Mouse (Mus musculus) c-Kit-positive CD71-positive TER-119-positive erythroid progenitor cells, embryonic 14.5 days (primary cell): ENCODE measurements around the gene Unc13b.
"Not testable (repeated sequence)": the region's sequence is repeated elsewhere in the genome, so short reads cannot be mapped to it uniquely, and the experiment has no call there.

Experiments
- DNase-seq: peaks from one replicate; pipeline ENCODE4 v3.0.0-alpha.2; 2013; ENCODE audit warnings: low spot score

Gene Unc13b

DNA sequence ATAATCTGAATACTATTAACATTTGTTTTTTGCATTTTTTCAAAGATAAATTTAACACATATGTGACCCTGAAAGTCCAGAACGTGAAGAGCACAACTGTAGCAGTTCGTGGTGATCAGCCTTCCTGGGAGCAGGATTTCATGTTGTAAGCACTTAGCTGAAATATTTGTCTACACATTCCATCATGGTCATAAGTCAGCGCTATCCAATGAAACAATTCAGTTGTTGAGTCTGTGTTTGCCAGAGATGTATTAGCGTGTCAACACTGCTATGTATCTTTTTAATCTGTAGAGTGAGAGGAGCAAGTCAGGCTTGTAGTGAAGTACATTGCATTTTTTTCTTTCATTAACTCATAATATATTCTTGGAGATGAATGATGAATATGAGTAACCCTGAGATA, 32.4 kb downstream of the Unc13b start:
- DNase-seq, result no peak

DNA sequence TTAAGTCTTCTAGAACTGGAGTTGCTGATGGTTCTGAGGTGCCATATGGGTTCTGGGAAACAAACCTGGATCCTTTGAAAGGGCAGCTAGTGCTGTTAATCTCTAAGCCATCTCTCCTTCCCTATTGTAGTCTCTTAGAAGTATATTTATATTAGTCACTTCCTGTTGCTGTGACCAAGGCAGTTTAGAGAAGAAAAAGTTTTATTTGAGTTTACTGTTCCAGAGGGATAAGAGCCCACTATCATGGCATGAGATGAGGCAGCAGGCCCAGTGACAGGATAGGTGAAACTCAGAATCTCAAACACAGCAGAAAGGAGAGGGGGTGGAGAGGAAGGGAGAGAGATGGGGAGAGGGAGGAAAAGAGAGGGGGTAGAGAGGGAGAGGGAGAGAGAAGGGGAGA, 54.7 kb downstream of the Unc13b start:
- DNase-seq, result no peak

DNA sequence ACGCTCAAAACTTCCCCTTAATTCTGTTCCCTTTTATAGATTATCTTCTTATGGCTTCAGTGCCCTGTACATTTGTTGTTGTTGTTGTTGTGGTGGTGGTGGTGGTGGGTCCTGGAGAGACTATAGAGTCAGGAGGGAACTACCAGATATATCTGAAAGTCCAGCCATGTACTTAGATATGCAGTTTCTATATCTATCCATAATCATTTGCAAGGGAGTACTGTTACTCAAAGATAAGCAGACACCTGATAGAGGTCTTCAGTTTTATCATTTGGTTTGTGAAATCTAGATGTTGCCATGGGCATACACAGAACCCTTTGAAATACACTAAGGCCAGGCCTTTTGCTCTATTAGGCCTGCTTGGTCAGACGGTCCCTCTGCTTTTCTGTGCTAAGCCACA, 55.8 kb downstream of the Unc13b start:
- no peak for DNase-seq

GRCm38 (mm10) chr4:43114946-43115345, 56.2 kb downstream of the Unc13b start:
- DNase-seq, result peak; percentile 34

DNA sequence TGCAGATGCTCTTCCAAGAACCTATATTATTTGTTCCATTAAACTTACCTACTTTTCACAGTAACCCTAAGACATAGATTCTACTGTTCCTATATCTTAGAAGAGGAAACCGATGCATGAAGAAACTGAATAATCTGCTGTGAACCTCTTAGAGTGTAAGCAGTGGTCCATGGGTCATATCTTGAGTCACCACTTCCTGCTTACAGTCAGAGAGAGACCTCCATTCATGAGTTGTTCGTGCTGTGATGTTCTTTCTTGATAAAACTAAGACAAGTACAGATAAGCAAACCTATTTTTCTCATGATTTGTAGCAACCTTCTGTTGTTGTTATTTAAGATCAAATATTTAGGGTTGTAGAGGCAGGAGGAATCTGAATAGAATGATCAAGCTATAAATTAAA, 57.5 kb downstream of the Unc13b start:
- DNase-seq, result no peak

GRCm38 (mm10) chr4:43129750-43130149, 71.0 kb downstream of the Unc13b start:
- DNase-seq, result no peak

GRCm38 (mm10) chr4:43142610-43143009, 83.9 kb downstream of the Unc13b start:
- DNase-seq, result no peak

DNA sequence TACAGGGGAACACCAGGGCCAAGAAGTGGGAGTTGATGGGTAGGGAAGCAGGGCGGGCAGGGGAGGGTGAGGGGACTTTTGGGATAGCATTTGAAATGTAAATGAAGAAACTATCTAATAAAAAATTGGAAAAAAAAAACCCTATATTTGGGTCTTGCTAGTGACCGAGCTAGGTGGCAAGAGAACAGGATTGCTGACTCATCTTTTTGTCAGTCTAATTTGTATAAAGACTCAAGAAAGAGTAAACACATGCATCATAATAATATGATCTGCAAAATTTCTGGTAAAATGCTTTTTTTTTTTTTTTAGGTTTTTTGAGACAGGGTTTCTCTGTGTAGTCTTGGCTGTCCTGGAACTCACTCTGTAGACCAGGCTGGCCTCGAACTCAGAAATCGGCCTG, 93.7 kb downstream of the Unc13b start:
- not testable (repeated sequence) for DNase-seq

DNA sequence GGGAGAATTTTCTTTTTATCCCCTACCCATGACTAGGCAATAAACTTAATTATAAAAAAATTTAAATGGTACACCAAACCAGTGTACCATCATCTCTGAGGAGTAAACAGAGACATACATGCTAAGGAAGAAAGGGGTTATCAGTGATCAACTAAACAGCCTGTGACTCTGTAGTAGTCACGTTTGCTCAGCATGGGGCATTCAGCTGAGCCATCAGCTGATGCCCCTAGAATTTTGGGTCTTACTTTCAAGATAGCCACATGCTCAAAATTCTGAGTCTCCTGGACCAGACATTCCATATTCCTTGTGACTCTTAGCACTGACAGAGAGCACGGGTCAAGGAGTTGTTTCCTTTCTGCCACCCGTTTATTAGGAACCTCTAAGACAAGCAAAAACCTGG, 101.3 kb downstream of the Unc13b start:
- DNase-seq, result no peak

GRCm38 (mm10) chr4:43161124-43161657, 102.4 kb downstream of the Unc13b start:
- DNase-seq, result no peak

DNA sequence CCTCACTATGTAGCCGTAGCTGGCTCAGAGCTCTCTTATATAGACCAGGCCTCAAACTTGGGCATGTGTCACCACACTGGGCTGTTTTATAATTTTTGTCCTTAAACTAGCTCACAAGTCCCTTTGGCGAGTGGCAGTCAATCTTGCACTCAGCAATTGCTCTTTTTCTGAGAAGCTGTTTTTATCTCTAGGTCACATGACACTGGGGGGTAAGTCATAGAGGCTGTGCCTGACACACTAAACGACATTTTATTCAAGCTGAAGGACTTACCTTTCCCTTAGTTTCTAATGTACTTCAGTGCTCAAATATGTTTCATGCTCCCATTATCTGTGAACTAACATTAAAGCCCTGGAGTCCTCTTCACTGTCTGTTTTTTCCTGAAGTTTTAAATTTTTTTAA, 104.5 kb downstream of the Unc13b start:
- DNase-seq, result peak; percentile 7

DNA sequence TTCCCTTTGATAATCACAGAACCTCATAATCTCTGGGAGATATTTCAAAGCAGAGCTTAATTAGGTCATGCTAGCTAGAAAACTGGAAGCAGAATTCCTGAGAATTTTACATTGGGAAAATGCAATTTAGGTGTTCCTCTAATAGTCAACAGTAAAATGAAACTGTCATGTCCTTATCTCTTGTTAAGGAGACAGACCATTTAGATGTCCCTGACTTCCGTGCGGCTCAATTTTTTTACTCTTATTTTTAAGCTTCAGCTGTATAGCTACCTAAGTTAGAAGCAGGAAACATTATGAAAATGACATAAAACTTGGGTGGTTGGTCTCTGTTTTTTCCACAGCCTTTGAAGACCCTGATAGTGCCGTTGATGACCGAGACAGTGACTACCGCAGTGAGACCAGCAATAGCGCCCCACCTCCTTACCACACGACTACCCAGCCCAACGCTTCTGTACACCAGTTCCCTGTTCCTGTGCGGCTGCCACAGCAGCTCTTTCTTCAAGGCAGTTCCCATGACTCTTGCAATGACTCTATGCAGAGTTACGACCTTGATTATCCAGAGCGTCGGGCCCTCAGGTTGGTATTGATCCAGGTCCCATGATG, 106.8 kb downstream of the Unc13b start:
- DNase-seq, result no peak

DNA sequence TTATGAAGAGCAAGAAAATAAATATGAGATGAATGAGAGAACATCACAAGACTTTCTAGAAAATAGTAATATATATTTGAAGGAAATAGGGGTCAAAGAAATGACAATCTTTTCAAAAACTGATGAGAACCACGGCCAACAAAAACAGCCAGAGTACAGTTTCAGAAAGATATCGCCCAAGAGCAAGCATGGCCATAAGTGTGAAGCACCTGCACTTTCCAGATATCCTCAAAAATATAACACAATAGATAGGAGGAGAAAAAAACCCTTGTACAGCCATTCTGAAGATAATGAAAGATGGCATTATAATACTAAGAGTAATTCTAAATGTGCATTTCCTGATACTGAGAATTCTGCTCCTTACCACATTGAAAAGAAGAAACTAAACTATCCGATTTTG, 111.3 kb downstream of the Unc13b start:
- no peak for DNase-seq

DNA sequence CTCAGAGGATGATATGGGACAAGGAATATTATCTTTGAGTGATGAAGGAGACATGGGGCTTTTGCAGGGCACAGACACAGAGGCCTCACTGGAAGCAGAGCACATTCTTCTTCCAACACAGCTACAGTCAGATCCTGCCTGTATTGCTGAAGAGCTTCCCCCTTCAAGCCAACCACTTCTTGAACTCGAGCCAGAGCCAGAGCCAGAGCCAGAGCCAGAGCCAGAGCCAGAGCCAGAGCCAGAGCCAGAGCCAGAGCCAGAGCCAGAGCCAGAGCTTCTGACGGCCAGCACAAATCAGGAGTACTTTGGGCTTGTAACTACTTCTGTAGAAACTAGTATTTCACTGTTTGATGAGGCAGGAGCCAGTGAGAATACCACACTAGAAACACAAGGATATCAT, 118.4 kb downstream of the Unc13b start:
- no peak for DNase-seq

DNA sequence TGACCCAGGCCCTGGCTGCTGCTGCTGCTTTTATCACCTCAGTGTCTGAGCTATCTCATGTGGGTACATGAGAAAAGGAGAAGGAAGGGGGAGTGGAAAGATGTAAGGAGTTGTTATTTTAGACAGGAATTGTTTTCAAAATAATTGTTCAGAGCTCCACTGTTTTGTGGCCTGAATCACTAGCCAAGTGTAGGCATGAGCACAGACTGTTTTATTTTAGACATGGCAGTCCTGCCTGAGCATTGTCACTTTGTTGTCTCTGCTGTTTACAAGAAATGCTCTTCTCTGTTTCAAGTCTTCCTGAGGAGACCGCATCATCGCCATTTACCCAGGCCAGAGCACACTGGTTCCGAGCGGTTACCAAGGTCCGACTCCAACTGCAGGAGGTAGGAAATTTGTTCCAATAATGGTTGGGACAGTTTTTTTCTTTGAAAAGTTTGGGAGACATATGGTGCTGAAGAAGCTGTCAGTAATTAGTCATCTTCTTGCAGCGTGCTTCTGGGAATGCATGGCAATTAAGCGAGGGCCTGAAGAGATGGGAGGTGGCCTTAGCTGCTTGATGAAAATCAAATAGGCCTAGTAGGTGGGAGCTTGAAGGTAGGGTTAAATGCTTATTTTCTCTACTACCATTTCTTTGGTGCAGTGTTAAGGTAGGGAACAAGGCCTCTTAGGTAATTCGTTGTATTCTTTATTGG, 123.9 kb downstream of the Unc13b start:
- DNase-seq, result no peak

DNA sequence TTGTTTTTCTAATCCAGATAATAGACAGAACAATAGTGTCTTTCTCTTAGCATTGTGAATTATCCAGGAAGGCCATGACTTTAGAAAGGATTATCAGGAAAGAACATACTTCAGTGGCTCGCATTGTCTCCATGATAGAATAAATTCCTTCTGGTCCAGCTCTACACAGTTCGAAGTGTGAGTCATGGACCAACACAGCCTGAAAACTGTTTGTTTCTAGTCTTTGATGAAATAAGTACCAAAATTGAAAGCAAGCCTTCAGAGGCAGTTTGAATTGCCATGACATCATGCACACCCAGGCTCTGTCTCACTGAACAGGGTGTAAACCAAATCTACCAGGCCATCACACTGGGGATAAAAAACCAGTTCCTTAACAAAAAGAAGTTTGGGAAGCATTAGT, 128.7 kb downstream of the Unc13b start:
- no peak for DNase-seq

GRCm38 (mm10) chr4:43189381-43189780, 130.6 kb downstream of the Unc13b start:
- no peak for DNase-seq

- no peak for DNase-seq
Measured at GRCm38 (mm10) chr4:43204946-43205345, 146.2 kb downstream of the Unc13b start.

GRCm38 (mm10) chr4:43205571-43205970, 146.8 kb downstream of the Unc13b start:
- no peak for DNase-seq

- no peak for DNase-seq
Measured at GRCm38 (mm10) chr4:43206989-43207388, 148.2 kb downstream of the Unc13b start.

GRCm38 (mm10) chr4:43209081-43209579, 150.4 kb downstream of the Unc13b start:
- DNase-seq, result no peak

GRCm38 (mm10) chr4:43209673-43210072, 150.9 kb downstream of the Unc13b start:
- no peak for DNase-seq

- DNase-seq, result no peak
Measured at GRCm38 (mm10) chr4:43216491-43216890, 157.7 kb downstream of the Unc13b start.

DNA sequence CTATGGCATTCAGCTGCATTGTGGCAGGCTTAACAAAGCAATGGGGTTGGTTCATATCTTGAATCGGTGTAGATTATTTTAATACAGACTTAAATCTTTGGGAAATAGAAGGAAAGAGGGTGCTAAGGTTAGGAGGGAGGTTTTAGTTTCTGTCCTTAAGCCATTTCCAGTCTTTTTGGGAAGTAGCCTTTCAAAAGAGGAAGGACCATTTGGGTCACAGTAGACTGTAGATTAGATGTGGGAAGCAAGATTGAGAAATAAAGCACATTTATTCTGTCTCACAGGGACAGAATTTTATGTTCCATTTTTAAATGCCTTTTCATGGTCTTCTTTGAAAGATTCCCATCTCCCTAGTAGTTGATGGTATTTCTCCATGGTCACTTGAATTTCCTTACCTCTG, 159.2 kb downstream of the Unc13b start:
- no peak for DNase-seq
